Mouse (Mus musculus) lung, postnatal 14 days (tissue): ENCODE measurements around the gene Fxn.

Experiments used
- DNase-seq: peaks from one replicate; pipeline ENCODE4 v3.0.0; 2021

Gene Fxn

GRCm38 (mm10) chr19:24280601-24281228 lies at the start of gene Fxn:
Gene Fxn (minus strand): TSS chr19:24280605.
- no peak for DNase-seq

DNA sequence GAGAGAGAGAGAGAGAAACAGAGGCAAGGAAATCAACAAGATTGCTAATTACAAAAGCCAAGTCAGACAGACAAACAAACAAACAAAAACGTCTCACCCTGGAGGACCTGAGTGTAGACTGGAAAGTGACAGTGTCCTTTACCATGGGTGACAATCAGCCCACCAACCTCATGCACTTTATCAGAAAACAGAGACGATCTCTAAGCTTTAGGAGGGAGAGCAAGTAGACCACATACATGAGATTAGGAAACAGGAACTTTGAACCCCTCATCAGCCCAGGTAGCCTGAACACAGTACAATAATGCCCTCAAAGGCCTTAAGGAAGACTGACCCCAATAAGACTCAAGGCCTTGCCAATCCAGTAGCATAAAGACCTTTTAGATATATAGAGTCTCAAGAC lies 47.5 kb upstream of the Fxn start:
- no peak for DNase-seq

GRCm38 (mm10) chr19:24326969-24327368 lies 46.6 kb upstream of the Fxn start:
- no peak for DNase-seq

- DNase-seq, result no peak
These were observed 45.3 kb upstream of the Fxn start for GRCm38 (mm10) chr19:24325692-24326091.

GRCm38 (mm10) chr19:24323841-24324613 lies 43.6 kb upstream of the Fxn start:
- no peak for DNase-seq

DNA sequence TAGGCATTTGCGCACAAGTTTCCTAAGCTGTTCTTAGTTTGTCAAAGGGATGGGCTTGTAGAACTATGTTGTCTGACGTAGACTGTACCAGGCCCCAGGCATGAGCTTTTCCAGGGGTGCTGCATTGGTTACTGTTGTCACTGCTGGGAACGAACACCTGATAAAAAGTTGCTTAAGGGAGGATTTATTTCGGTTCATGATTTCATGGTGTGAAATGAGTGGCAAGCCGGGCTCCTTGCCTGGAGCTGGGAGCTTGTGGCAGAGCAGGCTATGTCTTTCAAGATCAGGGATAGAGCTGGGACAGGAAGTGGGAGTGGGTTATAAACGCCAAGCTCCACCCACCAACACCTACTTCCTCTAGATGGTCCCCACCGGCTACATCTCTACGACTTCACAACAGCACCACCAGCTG lies 41.5 kb upstream of the Fxn start:
- no peak for DNase-seq

GRCm38 (mm10) chr19:24321211-24321899 lies 41.0 kb upstream of the Fxn start:
- DNase-seq, result no peak

GRCm38 (mm10) chr19:24318172-24318571 lies 37.8 kb upstream of the Fxn start:
- DNase-seq, result no peak

DNA sequence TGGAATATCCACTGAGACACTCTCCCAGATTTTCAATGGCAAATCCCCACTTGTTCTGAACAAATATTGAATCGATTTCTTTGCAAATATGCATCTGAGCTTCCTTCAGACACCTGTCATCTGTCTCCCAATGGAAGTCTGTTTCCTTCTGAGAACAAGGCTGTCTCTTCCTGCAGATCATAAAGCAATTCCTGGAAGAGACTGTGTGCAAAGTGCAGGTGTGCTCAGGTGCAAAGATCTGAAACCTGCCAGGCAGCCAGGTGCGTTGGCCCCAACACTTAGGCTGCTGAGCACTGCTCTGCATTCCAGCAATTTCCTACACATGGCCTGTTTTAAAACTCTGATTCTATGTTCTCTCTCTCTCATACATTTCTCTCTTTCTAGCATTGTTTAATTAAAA lies 37.3 kb upstream of the Fxn start:
- no peak for DNase-seq

DNA sequence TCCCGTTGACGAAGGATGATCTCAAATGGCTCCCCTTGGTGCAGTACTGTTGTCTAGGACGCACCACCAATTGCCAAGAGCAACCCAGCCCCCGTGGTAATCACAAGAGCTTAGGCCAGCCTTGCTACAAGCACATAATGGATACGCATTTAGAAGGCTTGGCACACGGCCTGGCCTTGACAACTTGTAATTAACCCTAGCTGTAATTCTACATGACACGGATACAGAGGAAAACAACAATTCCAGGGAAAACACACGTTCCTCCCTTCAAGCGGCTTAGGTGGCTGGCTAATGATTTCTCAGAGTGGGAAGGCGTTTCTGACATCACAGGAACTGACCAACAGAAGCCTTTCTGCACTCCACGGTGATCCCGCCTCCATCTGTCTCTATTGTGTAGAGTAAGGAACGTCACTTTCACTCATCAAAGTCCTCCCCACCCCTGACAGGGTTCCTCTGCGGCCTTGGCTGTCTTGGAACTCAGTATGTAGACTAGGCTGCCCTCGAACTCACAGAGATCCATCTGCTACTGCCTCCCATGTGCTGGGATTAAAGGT lies 36.7 kb upstream of the Fxn start:
- no peak for DNase-seq

- DNase-seq, result no peak
These were observed 35.8 kb upstream of the Fxn start for GRCm38 (mm10) chr19:24316060-24316725.

DNA sequence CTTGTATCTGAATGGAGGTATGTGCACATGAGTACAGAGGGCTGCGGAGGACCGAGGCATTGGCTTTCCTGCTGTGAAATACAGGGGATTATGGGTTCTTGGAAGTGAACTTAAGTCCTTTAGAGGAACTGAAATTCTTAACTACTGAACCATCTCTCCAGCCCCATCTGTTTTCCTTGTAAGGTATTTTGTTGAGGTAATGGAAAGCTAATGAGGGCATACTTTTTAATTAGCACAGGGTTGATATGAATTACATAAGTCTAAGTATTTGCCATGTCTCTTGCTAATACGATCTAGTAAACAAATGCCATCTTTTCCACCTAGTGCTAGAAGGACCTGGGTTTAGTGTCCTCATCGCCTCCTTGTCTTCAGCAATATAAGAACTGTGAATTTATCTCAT lies 34.8 kb upstream of the Fxn start:
- DNase-seq, result no peak

DNA sequence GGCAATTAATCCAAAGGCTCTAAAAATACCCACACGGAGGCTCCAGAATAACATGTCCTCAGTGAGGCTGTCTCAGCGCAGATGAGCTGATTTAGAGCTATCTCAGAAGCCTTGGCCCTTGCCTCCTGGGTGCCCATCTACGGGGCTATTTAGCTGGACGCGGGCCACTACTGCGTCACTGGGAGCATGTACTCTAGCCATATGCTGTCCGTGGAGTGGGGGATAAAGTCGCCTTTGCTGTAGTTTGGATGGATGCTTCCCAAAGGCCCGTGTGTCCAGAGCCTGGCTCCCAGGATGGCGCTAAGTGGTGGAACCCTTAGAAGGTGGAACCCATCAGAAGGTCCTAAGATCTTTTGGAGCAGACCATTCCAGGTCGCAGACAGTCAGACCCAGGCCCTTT lies 34.3 kb upstream of the Fxn start:
- DNase-seq, result no peak

GRCm38 (mm10) chr19:24312556-24313342 lies 32.3 kb upstream of the Fxn start:
- DNase-seq, result no peak

DNA sequence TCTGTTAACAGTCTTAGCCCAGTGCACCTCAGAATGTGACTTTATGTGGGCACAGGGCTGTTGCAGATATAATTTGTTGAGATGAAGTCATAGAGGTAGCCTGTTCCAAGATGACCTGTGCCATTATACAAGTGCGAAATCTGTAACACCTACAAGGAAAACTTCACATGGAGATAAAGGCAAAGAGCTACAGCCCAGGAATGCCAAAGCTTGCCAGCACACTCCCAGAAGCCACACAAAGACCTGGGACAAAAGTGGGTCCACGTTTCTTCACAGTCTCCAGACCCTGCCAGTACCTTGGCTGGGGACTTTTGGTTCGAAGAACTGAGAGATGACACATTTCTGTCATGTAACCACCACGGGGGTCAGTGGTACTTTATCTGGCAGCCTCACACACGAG lies 31.6 kb upstream of the Fxn start:
- DNase-seq, result no peak

GRCm38 (mm10) chr19:24308305-24308705 lies 27.9 kb upstream of the Fxn start:
- peak; percentile 34 for DNase-seq

GRCm38 (mm10) chr19:24307271-24308221 lies 27.1 kb upstream of the Fxn start:
- no peak for DNase-seq

- no peak for DNase-seq
These were observed 25.9 kb upstream of the Fxn start for GRCm38 (mm10) chr19:24306351-24306750.

GRCm38 (mm10) chr19:24302198-24302597 lies 21.8 kb upstream of the Fxn start:
- DNase-seq, result no peak

GRCm38 (mm10) chr19:24301768-24302148 lies 21.4 kb upstream of the Fxn start:
- DNase-seq, result no peak
